Mouse (Mus musculus) regulatory T cell (primary cell): ENCODE data around the gene Mark4.

Experiments used
- in situ Hi-C: fragments of 300-600 bp; cut with MboI, MseI; formaldehyde crosslinking; loops from one replicate; pipeline ENCODE4 v1.15.1; 2025; ENCODE audit warnings: high pct_unique_total_duplicates

Gene Mark4

DNA sequence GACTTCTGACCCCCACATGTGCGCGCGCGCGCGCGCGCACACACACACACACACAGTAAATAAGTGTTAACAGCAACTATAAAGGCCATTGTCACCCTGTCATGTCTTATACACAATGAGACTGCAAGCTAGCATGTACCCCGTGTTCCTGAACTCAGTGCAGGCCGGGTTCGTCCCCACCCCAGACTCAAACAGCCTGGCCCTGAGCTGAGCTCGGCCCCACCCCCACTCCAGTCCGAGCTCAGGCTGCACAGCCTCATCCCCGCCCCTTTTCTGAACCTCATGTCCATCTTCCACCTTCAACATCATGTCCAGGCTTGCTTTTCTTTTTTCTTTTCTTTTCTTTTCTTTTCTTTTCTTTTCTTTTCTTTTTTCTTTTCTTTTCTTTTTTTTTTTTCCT, 11.7 kb upstream of the Mark4 start:
- in situ Hi-C loops = no loop called here

GRCm38 (mm10) chr7:19469404-19469803, 10.8 kb upstream of the Mark4 start:
- in situ Hi-C loops = no loop called here

DNA sequence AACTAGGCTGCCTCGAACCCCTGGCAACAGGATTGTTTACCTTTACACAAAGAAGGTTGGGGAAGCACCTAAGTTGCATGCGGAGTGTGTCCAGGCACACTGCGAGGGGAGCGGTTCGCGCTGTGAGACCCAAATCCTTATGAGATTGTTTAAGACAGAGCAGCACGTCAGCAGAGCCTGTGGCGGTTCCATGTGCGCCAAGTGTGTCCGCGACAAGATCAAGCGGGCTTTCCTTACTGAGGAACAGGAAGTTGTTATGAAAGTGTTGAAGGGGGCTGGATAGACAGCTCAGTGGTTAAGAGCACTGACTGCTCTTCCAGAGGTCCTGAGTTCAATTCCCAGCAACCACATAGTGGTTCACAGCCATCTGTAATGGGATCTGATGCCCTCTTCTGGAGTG, 9.7 kb upstream of the Mark4 start:
- in situ Hi-C loops = no loop called here

DNA sequence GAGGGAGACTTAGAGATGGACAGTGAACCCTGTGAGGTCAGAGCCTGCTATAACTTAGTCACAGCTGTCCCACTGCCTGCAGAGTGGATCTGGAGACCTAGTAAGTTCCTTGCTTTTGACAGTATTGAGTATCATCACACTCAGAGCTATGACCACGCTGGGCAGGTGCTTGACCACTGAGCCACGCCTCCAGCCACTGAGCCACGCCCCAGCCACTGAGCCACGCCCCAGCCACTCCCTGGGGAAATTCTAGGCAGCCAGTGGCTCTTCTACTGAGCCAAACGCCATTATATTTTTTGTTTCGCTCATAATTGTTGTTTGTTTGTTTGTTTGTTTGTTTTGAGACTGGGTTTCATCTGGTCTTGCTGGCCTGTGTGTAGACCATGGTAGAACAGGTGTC, 9.0 kb upstream of the Mark4 start:
- in situ Hi-C loops = no loop called here

GRCm38 (mm10) chr7:19466602-19467145, 8.1 kb upstream of the Mark4 start:
- in situ Hi-C loops = no loop called here

DNA sequence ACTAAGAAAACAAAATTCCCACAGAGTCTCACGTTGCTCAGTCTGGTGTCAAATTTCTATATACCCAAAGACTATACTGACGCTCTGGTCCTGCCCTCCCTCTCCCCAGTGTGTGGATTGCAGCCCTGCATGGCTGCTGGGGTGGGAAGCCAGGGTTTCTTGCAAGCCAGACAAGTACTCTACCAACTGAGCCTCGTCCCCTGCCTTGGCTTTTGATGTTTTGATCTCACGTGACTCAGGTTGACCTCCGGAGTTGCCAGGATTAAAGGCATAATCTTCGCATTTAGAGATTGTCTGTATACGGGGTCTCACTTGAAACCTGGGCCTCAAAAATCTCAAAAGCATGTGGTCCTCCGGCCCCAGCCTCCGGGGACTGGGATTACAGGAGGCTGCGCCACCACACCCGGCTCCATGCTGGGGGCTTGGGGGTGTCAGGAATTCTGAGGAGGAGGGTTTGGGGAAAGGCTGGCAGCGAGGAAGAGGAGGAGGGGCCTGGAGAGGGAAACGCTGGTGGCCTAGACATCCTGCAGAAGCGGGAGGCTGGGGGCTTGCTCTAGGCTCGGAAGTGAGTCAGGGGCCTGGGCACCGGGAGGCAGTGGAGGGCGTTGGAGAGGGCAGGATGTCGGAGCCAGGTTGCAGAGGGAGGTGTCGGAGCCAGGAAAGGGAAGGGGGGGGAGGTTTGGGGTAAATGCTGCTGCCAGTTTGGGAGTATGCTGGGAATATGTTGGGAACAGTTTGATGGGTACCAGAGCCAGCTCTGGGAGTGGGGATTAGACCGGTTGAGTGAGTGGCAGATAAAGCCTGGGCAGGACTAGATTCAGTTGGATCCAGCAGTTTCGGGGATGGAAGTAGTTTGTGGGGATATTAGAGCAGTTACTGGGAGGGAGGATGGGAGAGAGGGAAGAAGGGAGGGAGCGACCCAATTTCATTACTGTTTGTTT, 6.0 kb upstream of the Mark4 start:
- in situ Hi-C loops = no loop called here

DNA sequence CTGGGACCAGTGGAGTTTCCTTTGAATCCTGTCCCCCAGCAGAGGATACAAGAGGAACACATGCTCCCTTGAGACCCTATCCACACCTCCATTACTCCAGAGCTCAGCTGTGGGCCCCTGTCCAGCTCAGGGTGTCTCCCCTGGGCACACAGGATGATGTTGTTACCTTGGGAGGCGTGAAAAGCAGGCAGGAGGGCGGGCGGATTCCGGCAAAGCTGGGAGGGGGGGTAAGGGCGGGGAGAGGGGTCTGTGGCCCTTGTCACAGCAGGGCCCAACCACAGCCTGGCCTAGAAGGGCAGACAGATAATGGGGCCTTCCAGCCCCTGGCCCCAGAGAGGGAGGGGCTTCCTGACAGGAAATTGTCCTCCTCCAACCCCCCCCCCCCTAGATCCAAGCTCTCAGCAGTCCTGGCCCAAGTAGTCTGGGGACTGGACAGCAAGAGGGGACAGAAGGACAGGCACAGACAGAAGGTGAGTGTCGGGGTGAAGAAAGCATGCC, 4.3 kb upstream of the Mark4 start, which contains the start of gene Exoc3l2:
Gene Exoc3l2, plus strand, starts transcription at position 448 of the 498 bp plus-strand sequence.
- in situ Hi-C loops = no loop called here

DNA sequence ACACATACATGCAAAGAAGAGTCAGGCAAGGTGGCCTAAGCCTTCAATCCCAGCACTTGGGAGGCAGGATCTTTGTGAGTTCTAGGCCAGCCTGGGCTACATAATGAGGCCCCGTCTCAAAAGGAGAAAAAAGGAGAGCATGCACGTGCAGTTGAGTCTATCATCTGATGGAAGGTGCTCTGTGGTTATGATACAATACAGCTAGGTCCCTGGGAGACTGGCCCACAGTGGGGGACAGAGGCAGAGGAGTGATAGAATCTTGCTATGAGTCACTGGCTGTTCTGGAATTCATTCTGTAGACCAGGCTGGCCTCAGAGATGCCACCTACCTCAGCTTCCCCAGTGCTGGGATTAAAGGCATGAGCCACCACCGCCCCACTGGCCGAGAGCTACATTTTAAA, 3.8 kb upstream of the Mark4 start:
- in situ Hi-C loops = no loop called here

DNA sequence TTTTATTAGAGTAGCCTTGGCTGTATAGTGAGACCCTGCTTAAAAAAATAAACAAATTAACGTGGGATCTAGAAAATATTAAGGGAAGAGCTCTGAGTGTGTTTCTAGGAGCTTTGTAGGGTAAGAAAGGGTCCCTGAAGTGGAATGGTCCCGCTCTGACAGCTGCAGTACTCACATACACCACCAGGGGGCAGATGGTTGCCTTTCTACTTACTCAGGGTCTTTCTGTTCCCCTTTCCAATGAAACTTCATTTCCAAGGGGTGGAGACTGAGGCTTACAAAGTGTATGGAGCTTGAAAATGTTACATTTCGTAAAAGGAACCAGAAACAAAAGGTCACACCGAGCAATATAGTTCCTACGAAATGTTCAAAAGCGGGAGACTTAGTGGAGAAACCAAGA, 2.9 kb upstream of the Mark4 start:
- in situ Hi-C loops = no loop called here

GRCm38 (mm10) chr7:19460500-19460899, 1.9 kb upstream of the Mark4 start:
- in situ Hi-C loops = no loop called here

DNA sequence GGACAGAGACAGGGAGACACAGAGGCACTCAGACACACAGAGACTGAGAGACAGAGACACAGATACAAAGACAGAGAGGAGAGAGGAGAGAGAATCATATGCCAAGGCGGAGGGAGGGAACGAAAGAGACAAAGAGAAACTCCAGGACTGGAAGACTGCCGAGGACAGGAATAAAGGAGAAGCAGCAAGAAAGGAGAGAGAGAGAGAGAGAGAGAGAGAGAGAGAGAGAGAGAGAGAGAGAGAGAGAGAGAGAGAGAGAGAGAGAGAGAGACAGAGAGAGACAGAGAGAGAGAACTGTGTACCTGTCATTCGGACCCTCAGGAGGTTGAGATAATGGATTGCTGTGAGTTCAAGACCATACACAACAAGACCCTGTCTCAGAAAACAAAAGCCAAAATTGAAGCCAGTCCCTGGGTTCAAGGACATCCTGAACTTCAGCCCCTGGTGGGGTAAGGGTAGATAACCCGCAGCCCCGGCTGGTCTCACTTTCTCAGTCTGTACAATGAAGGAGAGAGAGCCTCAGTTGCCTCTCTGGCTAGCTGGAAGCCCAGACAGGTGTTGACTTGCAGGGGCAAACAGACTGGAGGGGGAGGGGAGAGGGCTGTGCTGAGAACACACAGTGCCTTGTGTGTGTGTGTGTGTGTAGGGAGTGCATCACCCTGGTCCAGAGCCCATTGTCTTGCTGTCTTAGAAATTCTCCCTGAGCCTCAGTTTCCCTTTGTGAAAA, 686 bp upstream of the Mark4 start:
- in situ Hi-C loops = no loop called here

- in situ Hi-C loops = no loop called here
These were observed 542 bp downstream of the Mark4 start for GRCm38 (mm10) chr7:19458072-19458486.

DNA sequence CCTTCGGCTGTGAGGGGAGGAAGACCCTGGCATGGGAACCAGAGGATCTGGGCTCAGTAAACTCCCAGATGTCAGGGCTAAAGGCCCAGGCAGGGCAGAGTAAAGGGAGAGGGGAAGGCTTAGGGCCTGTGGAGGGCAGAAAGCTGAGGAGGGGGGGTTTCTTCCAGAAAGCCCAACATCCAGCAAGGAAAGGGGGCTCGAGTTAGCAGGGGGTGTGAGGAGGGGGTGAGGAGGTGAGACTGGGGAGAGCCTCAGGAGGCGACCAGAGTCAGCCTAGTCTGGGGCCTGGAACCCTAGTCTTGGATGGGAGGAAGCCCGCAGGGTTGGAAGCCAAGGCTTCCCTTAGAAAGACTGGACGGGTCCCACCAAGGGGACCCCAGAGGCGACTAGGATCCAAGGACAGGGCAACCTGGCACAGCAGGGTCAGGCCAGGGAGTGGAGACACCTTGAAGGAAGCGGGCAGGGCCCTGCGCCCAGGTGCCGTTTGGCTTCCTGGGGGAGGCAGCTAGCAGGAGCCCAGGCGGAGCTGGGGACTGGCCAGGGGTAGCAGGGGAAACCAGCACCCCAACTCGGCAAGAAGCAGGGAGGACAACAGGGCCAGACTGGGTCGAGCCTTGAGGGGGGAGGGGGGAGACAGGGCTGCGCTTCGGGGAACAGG, 1.1 kb downstream of the Mark4 start:
- in situ Hi-C loops = no loop called here

DNA sequence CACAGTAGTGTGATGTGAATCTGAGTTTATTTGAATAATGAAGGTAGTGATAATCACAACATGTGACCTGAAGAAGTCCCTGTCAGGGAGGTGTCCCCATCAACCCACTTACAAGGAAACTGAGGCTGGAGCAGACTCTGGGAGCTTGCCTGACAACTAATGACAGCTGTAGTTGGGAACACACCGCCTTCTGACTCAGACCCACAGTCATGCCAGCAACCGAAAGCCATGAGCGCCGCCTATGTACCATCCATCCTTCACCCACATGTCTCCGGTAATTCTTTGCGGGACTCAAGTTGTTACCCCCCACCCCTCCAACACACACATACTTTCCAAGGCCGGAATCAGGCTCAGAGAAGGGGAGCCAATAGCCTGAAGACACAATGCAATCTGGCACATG, 2.0 kb downstream of the Mark4 start:
- in situ Hi-C loops = no loop called here

- in situ Hi-C loops = no loop called here
These were observed 2.7 kb downstream of the Mark4 start for GRCm38 (mm10) chr7:19455819-19456495.

GRCm38 (mm10) chr7:19455186-19455585, 3.4 kb downstream of the Mark4 start:
- in situ Hi-C loops = no loop called here

DNA sequence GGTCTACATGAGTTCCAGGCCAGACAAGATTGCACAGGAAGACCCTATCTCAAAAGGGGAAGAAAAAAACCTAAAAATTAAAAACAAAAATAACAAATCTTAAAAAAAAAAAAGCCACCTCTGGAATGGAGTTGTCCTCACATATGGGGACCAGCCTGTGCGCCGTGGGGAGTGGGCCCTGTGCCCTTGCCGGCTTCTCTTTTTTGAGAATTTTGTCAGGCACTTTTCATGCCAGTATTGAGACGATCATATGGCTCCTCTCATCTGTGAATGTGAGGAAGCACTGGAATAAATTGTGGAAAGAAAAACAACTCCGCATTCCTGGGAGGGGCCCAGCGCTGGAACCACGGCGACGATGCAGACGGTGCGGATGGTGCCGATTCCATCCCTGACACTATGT, 9.5 kb downstream of the Mark4 start:
- in situ Hi-C loops = loop anchor here (5.0 kb wide), 1 partner anchor 93 kb away; no protein-coding TSS in a partner anchor

DNA sequence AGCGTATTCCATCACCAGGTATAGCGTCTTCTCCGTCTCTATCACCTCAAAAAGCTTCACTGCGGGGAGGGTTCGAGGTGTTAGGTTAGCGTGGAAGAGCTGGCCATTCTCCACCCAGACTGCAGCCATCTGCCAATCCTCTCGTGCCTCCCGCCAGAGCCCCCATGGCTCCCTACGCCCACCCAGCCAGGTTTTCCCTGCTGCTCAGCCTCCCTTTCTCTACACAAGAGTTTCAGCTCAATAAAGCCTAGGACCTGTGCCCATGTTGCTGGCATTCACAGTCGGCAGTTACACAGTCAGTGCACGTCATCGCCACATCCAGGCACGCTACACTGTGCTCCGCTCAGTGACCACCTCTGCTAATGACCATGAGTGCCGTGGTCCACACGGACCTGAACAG, 10.9 kb downstream of the Mark4 start:
- in situ Hi-C loops = loop anchor here (5.0 kb wide), 1 partner anchor 95 kb away; no protein-coding TSS in a partner anchor

DNA sequence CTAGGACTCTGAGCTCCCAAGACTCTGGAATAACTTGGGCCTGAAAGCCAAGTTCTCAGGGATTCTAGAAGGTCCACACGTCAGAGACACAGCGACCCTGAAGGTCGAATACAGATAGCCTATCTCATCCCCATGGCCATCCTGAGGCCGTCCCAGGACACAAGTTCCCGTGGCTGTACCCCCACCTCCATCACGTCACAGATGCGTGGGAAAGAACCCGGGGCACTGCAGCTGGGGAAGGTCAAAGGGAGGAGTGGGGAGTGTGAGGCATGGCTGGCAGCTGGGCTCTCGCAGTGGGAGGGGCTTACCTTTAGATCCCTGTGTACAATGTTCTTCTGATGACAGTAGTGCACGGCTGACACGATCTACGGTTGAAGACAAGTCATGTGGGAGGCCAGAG, 13.8 kb downstream of the Mark4 start:
- in situ Hi-C loops = loop anchor here (5.0 kb wide), 1 partner anchor 98 kb away; no protein-coding TSS in a partner anchor

DNA sequence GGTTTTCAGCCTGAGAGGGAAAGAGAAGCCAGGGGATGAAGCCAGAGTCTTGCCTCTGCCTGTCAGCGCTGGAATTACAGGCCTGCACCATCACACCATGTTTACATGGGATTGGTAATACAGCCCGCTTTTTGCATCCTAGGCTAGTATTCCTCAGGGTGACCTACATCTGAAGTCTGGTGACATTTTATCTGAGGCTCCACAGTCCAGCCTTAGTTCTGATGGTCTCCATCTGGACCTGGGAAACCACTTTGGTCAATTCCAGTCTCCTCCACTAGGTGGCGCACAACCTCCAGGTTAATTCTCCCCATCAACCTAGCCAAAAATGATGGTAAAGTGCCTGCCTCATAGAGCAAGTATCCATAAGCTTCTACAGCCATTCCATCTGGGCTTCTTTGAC, 15.3 kb downstream of the Mark4 start:
- in situ Hi-C loops = no loop called here
